Mouse (Mus musculus) adrenal gland, postnatal 25 days (tissue): ENCODE results near the gene Iqcf1. TPM values are rescaled to one million over a fixed set of nuclear protein-coding genes. Genes with fewer than 3 reads are reported as not detected.
"Not testable (repeated sequence)": the region's sequence is repeated elsewhere in the genome, so short reads cannot be mapped to it uniquely, and the experiment has no call there.

ENCODE experiments used
- DNase-seq: peaks from one replicate; pipeline ENCODE4 v3.0.0; 2021; ENCODE audit warnings: mixed read lengths
- total RNA-seq: library from RNA; stranded (reverse); gene quantifications from 2 replicates; pipeline ENCODE4 v1.2.3, GENCODE M21; 2021

The Iqcf1 gene
- total RNA-seq, 1 experiment from 2014 or later = not detected

DNA sequence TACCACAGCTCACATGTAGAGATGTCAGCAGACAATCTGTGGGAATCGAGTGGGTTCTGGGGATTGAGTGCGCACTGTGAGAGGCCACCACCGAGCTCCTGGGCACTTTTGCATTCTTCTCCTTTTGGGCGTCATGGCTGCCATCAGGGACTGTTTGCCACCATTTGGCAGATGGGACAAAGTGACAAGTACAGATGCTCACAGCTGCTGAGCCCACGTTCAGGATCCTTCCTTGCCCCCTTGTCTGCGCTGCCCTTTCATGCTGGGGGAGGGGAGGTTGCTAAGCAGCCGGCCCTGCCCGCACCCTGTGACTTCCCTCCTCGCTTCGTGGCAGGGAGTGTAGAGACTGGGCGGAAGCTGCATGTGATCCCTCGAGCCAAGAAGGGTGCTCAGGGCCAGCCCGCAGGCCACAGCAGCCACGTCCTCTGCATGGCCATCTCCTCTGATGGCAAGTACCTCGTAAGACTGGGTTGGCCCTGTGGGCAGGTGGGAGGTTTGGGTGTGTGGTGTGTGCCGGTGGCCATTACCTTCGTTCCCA, 17.1 kb upstream of the Iqcf1 start:
- no peak for DNase-seq

- no peak for DNase-seq
Observed at GRCm38 (mm10) chr9:106483136-106483535, 16.6 kb upstream of the Iqcf1 start.

DNA sequence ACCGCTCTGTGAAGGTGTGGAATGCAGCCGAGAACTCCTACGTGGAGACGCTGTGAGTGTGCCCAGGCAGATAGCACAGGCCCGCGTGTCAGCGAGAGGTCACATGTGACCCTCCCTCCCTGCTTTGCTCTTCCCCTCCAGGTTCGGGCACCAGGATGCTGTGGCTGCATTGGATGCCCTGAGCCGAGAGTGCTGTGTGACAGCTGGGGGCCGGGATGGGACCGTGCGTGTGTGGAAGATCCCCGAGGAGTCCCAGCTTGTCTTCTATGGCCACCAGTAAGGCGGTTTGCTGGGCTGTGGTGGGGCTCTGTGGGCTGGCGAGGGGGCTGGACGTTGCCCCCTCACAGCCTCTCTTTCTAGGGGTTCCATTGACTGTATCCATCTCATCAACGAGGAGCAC, 16.2 kb upstream of the Iqcf1 start:
- no peak for DNase-seq

DNA sequence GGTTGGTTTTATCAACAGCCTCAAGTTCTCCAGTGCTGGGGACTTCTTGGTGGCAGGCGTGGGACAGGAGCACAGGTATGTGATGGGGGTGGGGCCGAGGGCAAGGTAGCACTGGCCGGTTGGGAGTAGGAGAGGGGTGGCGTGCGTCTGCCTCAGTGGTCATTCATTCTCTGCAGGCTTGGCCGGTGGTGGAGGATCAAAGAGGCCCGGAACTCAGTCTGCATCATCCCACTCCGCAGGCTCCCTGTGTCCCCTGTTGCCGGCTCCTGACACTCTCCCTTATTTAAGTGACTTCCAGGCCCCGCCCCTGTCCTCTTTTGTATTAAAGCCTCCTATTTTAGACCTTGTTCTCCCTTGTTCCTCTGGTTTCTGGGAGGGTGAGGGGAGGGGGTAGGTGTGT, 14.7 kb upstream of the Iqcf1 start:
- no peak for DNase-seq

- not testable (repeated sequence) for DNase-seq
Observed at GRCm38 (mm10) chr9:106487602-106488001, 12.2 kb upstream of the Iqcf1 start.

DNA sequence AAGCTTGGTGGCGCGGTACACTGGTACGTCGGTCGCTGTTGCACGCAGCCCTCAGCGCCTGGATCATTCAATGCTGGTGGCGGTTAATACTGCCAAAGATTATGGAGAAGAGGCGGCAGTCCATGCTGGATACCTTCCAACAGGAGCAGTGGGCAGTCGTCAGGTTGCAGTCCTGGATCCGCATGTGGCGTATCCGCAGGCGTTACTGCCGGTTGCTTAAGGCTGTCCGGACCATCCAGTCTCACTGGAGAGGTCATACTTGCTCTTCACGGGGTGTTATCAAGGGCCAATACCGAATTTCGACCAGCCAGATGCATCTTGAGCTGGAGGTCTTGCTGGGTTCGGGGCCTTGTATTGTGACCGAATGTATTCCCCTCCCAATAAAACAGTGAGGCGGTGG, 2.1 kb downstream of the Iqcf1 start:
- DNase-seq = no peak

DNA sequence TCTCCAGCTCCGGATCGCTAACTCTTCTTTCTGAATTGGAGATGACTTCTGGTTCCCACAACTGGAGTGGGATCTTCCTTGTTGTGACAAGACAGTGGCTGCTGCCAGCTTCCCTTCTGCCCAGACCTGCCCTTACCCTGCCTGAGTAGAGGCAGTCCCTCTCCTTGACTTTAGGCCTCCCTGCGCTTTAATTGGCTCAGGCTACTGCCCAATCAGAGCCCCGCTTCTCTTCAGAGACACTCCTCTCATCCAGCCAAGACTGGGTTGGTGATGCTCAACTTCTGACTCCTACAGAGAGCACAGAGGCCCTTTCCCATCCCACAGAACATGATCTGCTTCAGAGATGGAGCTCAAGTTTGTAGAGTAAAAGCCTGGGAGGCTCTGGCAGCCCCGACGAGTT, 4.5 kb downstream of the Iqcf1 start:
- no peak for DNase-seq

DNA sequence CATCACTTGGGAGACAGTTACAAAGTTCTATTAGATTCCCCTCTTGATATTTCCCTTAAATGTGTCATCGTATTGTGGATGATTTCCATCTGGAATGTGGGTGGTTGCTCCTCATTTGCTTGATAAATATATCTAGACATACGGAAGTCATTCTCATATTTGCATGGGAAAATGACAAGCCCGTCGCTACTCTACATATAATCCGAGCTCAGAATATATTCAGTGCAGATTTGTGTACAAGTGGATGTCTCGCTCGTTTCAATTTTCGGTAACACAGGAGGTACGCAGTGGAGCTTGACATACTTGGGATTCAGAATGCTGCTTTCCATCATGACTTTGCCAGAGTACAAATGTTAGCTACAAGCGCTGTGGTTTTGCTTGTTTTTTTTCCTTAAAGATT, 9.6 kb downstream of the Iqcf1 start:
- no peak for DNase-seq

- DNase-seq = no peak
Observed at GRCm38 (mm10) chr9:106512729-106513450, 13.1 kb downstream of the Iqcf1 start.

DNA sequence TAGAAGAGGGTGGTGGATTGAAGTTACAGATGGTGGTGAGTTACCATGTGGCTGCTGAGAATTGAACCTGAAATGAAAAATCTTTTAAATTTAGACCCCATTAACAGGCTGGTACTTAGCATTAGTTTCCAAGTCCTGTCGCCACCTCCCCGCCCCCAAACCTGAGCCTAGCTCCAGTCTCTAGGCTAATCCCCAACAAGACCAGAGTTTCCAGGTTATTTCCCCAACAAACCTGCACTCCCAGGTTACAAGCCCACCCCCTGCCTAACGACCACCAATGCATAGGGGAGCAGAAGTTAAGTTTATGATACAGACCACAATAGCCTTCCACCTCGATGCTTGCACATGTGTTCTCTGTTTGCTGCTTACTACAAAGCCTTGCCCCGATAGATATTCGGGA, 13.8 kb downstream of the Iqcf1 start:
- no peak for DNase-seq

GRCm38 (mm10) chr9:106514273-106514672, 14.5 kb downstream of the Iqcf1 start, which contains the start of gene Iqcf5:
Gene Iqcf5 (plus strand): TSS chr9:106514573.
- no peak for DNase-seq

- DNase-seq = no peak
Observed at GRCm38 (mm10) chr9:106519433-106519832, 19.7 kb downstream of the Iqcf1 start.

DNA sequence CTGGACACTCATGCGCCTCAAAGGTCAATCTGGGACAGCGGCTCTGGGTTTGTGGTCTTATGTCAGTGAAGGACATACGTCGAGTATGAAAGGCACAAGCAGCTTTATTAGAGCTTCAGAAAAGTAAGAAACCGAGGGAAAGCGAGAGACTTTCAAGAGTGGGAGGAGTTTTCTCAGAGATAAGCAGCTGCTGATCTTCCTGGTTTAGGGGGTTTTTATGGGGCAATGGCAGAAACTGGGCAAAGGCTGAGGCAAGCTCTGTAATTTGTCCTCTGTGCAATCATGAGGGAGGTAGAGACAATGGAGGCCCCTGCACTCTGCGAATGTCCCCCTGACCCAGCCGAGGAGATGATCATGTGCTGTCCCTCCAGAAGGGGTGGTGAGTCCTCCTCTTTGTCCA, 20.1 kb downstream of the Iqcf1 start:
- no peak for DNase-seq

DNA sequence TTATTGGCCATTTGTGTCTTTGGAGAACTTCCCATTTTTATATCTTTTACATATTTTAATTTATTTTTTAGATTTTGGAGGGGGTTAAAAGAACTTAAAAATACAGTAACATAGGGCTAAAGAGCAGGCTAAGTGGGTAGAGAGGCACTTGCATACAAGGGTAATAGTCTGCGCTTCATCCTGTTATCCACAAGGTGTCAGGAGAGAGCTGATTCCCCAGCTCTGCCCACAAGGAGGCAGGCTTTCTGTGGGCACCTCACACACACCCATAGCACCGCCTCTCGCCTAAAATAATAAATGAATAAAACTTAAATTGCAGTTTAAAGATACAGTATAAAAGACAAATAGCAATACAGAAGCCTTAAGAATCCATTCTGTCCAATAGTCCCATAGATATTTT, 32.1 kb downstream of the Iqcf1 start:
- DNase-seq = no peak

GRCm38 (mm10) chr9:106534296-106534695, 34.5 kb downstream of the Iqcf1 start:
- DNase-seq = no peak

- no peak for DNase-seq
Observed at GRCm38 (mm10) chr9:106534975-106535374, 35.2 kb downstream of the Iqcf1 start.

Other genes starting within 250 kb of the Iqcf1 start
- gene Poc1a, start 218.9 kb upstream of the Iqcf1 start, total RNA-seq = 4.4 and 6.3 TPM in 2 replicates
- 16.7 and 20.6 TPM in 2 replicates for gene Dusp7, start 131.3 kb upstream of the Iqcf1 start, total RNA-seq
- 413 and 509 TPM in 2 replicates for gene Rpl29, start 70.5 kb upstream of the Iqcf1 start, total RNA-seq
- 17.0 and 20.6 TPM in 2 replicates for gene Acy1, start 61.6 kb upstream of the Iqcf1 start, total RNA-seq
- gene Abhd14b, start 52.5 kb upstream of the Iqcf1 start, total RNA-seq = 38.0 and 53.8 TPM in 2 replicates
- 21.7 and 23.1 TPM in 2 replicates for gene Abhd14a, start 52.3 kb upstream of the Iqcf1 start, total RNA-seq
- 26.8 and 29.9 TPM in 2 replicates for gene Pcbp4, start 46.7 kb upstream of the Iqcf1 start, total RNA-seq
- gene Gpr62, start 34.0 kb upstream of the Iqcf1 start, total RNA-seq = 0.21 TPM in 1 of 2 replicates, not detected in the other
- gene Rrp9, start 24.0 kb upstream of the Iqcf1 start, total RNA-seq = 35.9 and 41.5 TPM in 2 replicates
- 37.4 and 38.7 TPM in 2 replicates for gene Parp3, start 23.0 kb upstream of the Iqcf1 start, total RNA-seq
- gene Iqcf5, start 14.6 kb downstream of the Iqcf1 start, total RNA-seq = not detected in 2 replicates
- gene Iqcf3, start 61.7 kb downstream of the Iqcf1 start, total RNA-seq = not detected in 2 replicates
- not detected in 2 replicates for gene Iqcf4, start 71.0 kb downstream of the Iqcf1 start, total RNA-seq
- gene Iqcf6, start 126.6 kb downstream of the Iqcf1 start, total RNA-seq = not detected in 2 replicates
- gene Grm2, start 156.1 kb downstream of the Iqcf1 start, total RNA-seq = not detected in 2 replicates
- gene Tex264, start 186.0 kb downstream of the Iqcf1 start, total RNA-seq = 117 and 130 TPM in 2 replicates